Mouse (Mus musculus): ENCODE data around the gene Spsb4. TPM values are rescaled to one million over a fixed set of nuclear protein-coding genes. Genes with fewer than 3 reads are reported as not detected.

Spsb4 gene
- polyA plus RNA-seq, 2 experiments from 2014 or later = not detected

DNA sequence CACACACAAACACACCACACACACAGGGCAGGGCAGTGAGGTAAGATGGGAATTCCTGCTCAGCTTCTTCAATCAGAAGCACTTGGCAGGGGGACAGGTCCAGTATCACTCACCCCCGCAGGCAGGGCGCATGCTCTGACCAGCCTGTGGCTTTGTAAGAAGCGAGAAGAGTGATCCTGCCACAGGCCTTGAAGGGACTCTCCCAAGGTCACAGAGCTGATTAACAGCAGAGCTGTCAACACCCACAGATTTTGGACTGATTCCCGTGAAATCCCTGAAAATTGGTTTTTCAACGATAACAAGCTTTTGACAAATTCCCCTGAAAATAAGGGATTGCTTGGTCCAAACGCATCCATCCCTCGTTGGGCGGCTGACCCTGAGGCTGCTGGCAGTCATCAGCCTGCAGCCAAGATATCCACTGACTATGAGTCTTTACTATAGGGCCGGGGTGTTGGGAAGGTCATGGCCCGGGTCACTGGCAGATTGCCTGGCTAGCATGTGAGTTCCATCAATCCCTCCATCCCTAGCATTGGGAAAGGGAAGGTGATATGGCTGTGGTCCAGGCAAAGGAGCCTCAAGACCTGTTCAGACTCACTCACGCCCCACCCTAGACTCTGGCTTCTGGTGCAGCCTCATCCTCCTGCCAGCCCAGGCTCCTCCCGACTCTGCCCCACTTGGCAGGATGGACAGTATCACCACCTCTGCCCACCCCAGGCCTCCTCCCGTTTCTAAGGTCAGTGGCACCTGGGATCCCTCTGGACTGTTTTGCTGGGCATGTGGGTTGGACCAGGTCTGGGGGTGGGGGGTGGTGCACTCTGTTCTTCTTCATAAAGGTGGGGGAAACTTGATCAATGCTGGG lies 41.1 kb downstream of the Spsb4 start:
- no peak for ATAC-seq

DNA sequence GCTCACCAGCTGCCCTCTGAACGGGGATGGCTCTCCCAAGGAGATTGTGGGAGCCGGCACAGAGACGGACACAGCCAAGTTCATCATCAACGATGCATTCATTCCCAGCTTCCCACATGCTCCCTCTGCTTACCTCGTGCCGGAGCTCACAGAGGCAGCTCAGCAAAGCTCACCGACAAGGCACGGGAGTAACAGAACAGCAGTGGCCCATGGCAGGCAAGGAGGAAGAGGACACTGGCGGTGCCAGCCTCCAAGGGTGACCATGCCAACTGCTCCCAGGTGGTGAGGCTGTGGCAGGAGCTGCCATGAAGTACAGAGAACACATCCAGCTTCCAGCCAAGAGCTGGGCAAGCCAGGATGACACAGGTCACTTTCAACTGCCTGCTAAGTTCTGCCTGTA lies 45.6 kb downstream of the Spsb4 start:
- no peak for ATAC-seq

DNA sequence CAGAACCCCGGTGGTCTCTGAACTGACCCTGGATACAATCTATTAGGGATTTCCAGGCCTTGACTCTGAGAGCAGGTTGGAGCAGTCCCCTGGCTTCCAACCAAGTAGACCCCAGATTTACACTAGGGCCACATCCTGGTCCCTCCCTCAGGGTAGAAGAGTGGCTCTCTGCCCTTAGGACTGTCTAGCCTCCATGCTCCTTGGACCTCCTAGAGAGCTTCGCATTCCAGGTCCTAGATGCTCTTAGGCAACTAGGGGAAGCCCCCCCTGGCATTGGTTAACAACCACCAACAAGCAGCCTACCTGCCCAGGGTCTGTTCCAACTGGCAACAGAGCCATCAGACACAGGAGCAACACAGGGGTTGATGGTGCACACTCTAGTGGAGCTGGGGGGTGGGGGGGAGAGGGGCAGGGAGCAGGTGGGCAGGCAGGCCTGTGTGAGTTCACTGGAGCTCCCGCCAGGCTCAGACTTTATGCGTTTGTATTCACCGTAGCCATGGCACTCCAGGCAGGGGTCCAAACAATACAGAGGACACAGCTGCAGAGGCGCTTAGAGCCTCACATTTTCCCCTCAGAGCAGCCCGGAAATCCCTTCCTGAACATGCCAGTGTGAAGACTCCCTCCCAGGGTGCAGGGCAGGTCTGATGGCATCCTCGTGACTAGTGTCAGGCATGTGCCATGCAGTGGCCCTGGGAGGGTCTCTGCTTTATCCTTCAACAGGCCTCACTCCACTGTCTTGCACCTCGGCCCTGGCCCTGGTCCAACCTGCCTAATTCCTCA lies 46.8 kb downstream of the Spsb4 start:
- no peak for ATAC-seq

- no peak for ATAC-seq
Measured at GRCm38 (mm10) chr9:96967516-96967915, 51.1 kb downstream of the Spsb4 start.

DNA sequence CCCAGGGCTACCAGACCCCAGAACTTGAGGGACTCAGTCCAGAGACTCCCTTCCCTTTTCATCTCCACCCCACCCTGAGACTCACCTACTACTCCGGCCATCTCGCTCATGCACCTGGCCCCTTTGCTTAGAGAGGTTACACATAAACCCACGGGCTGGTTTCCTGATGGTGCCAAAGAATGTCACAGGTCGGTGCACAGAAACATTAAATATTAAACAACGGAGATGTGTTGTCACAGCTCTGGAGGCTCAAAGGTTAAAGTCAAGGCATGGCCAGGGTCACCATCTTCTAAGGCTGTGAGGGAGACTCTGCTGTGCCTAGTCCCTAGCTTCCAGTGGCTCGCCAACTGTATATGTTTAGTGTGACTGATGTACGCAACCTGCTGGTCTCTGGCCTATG lies 52.2 kb downstream of the Spsb4 start:
- no peak for ATAC-seq

DNA sequence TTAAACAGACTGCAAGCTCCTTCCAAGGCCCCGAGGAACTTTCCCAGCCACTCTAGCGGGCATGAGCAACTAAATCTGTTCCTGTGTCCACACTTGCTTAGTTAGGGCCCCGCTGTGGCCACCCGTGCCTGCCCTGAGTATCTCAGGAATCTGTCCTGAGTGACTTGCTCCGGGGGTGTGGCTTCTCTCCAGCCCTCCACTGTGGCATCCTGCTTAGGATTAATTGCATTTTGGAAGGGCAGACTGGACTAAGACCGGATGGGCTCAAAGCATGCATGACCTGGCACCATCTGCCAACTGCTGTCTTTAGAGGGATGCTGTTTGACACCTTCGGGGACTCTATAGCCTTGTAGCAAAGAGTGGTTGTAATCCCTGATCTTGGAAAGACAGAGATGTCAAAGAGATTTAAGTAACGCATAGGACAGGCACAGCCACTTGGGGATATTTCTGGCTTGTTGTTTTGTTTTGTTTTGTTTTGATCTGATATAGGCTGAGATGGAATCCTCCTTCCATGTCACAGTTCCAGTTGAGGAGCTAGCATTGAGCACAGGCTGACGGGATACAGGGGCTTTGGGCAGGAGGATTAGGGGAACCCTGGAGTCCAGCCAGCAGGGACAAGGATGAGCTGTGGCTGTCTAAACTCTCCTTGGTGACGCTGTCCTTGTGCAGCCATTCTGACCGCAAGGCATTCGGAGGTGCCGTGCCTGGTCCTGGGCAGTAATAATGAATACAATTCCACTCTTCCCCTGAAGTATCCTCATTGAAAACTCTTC lies 55.0 kb downstream of the Spsb4 start:
- ATAC-seq = no peak

GRCm38 (mm10) chr9:96962714-96963113 lies 55.9 kb downstream of the Spsb4 start:
- ATAC-seq = no peak

DNA sequence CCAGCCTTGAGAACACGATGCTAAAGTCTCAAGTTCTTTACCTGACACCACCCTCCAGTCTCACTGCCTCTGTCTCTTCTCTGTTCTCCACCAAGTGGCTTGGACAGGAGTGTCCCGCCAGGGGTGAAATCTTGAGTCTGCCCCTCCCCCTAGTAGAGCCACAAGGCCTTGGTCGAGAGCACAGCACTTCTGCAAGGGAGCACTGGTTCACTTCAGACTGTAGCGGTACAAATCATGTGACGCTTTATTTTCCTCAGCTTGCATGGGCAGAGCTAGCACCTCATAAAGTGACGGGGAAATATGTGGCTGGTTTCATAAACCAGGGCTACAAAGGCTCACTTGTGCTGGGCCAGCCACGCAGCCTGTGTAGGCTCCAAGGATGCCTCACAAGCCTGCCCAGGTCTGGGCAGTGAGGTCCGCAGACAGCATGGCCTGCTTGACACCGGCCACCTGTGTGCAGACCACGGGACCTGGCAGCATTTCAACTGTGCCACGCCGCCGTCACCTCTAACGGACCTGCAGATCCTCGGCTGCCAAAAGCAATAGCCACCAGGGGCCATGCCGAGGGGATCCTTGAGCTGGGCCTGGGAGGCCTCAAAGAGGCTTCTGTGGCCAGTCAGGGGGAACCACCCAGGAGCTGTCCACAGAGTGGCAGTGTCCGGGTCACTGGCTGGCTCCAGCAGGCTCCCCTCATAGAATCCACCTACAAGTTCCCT lies 56.5 kb downstream of the Spsb4 start:
- ATAC-seq = no peak

- ATAC-seq = peak; percentile 37
Measured at GRCm38 (mm10) chr9:96961006-96961405, 57.6 kb downstream of the Spsb4 start.

DNA sequence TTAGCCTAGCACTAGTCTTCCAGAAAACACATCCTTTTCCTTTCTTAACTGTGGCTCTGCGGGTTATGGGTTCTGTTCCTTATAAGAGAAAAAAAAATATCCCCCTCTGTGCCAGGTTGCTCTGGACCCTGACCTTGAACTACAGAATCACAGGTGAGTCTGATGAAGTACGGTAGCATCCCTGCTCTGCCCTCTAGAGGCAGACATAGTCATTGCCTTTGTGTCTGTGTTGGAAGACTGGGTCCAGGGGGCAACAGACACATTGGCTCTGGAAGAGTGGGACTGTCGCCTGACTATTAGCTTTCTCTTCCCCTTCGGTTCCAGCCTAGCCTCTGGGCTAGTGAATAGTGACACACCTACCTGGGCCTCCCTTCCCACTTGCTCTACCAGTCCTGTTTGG lies 58.4 kb downstream of the Spsb4 start:
- ATAC-seq = peak; percentile 39

DNA sequence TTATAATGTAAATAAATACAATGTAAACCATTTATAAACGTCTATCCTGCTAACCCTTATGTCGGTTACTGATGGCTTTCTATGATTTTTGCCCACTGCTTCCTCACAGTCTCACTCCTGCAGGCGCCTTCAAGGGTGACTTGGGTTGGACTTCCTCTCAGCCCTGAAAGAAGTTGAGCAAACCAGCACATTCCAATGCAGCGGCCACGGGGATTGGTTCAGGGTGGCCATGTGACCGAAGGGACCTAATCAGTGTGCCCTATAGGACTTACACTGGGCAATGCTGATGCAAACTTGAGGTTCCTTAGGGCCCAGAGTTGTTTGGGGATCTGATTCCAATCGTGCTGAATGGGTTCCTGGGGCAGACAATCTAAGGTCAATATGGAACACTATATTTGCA lies 59.2 kb downstream of the Spsb4 start:
- ATAC-seq = no peak

- ATAC-seq = no peak
Measured at GRCm38 (mm10) chr9:96958009-96958615, 60.5 kb downstream of the Spsb4 start.

- ATAC-seq = no peak
Measured at GRCm38 (mm10) chr9:96957298-96957865, 61.3 kb downstream of the Spsb4 start.

DNA sequence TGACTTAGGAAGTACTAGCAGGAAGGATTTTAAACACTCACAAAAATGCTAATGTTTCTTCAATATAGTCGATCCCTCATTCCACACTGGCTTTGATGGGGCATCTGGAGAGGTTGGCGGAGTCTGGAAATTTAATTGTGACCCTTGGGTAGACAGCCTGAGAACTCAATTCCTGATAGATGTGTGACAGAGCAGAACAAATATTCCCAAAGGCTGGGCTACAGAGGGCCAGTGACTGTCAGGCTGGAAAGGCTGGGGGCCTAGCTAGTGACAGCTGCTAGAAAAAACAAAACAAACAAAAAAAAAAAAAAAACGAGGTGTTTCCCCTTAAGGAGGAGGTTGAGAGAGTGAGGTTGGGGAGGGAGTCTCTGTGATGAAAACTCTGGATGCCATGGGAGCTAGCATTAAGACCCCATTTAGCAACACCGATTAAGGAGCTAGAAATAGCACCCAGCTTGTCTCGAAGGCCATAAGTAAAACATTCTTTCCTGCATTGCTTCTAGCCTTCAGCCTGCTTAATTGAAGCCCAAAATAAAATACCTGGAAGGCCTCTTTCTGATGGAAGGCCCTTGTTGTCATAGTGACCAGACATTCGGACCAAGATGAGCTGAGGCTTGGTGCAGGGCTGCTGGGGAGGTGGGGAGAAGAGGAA lies 61.9 kb downstream of the Spsb4 start:
- ATAC-seq = no peak

GRCm38 (mm10) chr9:96954063-96954809 lies 64.4 kb downstream of the Spsb4 start:
- ATAC-seq = no peak

GRCm38 (mm10) chr9:96953443-96953842 lies 65.2 kb downstream of the Spsb4 start:
- peak; percentile 71 for ATAC-seq

- peak; percentile 31 for ATAC-seq
Measured at GRCm38 (mm10) chr9:96952310-96952975, 66.2 kb downstream of the Spsb4 start.

- no peak for ATAC-seq
Measured at GRCm38 (mm10) chr9:96949551-96949950, 69.1 kb downstream of the Spsb4 start.

- no peak for ATAC-seq
Measured at GRCm38 (mm10) chr9:96948546-96948945, 70.1 kb downstream of the Spsb4 start.

- no peak for ATAC-seq
Measured at GRCm38 (mm10) chr9:96947171-96947570, 71.5 kb downstream of the Spsb4 start.

Measured in CD4-positive, CD25-positive, alpha-beta regulatory T cell, adult 4 months (primary cell).